Mouse (Mus musculus) thymus, adult 2 months (tissue): ENCODE data around the gene Tssk2. TPM values are rescaled to one million over a fixed set of nuclear protein-coding genes. Genes with fewer than 3 reads are reported as not detected.

Experiments
- DNase-seq: peaks from one replicate; pipeline ENCODE4 v3.0.0; 2021
- H3K27ac ChIP-seq: fragments of 200-500 bp; 2 replicates; pipeline ENCODE4 v1.5.1; 2012; ENCODE audit warnings: low read length, control low read depth; ENCODE audit not compliant: control insufficient read depth, insufficient read depth
- H3K27me3 ChIP-seq: fragments of 200-500 bp; 2 replicates; pipeline ENCODE4 v1.6.1; 2012; ENCODE audit warnings: mild to moderate bottlenecking, low read length, moderate library complexity, mixed read lengths; ENCODE audit not compliant: control insufficient read depth, insufficient read depth
- H3K36me3 ChIP-seq: fragments of 200-500 bp; 2 replicates; pipeline ENCODE4 v1.6.1; 2012; ENCODE audit warnings: mild to moderate bottlenecking, low read length, moderate library complexity; ENCODE audit not compliant: control insufficient read depth, insufficient read depth
- H3K4me1 ChIP-seq: fragments of 200-500 bp; replicated peaks from 2 replicates; pipeline ENCODE4 v1.6.1; 2012; ENCODE audit warnings: low read length; ENCODE audit not compliant: control insufficient read depth, insufficient read depth
- H3K4me3 ChIP-seq: fragments of 200-500 bp; 2 replicates; pipeline ENCODE4 v1.5.1; 2012; ENCODE audit warnings: mild to moderate bottlenecking, low read length, control low read depth, moderate library complexity; ENCODE audit not compliant: control insufficient read depth, insufficient read depth
- CTCF ChIP-seq: fragments of 200-500 bp; IDR thresholded peaks from 2 replicates; pipeline ENCODE4 v1.5.1; 2012; ENCODE audit warnings: mild to moderate bottlenecking, control low read depth, low read length, moderate library complexity, borderline replicate concordance; ENCODE audit not compliant: control insufficient read depth, poor library complexity, insufficient read depth; ENCODE audit errors: extremely low read depth
- POLR2A ChIP-seq: fragments of 200-500 bp; IDR thresholded peaks from 2 replicates; pipeline ENCODE4 v1.6.1; 2012; ENCODE audit warnings: mild to moderate bottlenecking, low read length, control low read depth, moderate library complexity; ENCODE audit not compliant: control insufficient read depth, poor library complexity, insufficient read depth; ENCODE audit errors: extremely low read depth
- WGBS: fragments of 180-500 bp; shearing (Covaris S2); methylation state at CpG from one replicate; pipeline ENCODE4 v1.1.7; 2018; 5-methylcytosine and 5-hydroxymethylcytosine counted together
- polyA plus RNA-seq: library from polyadenylated mRNA; depleted of rRNA; stranded (reverse); fragments of >200 nt; gene quantifications from 2 replicates; pipeline ENCODE4 v1.2.3, GENCODE M21; 2012

Gene Tssk2
- polyA plus RNA-seq, 1 experiment = 0.35 TPM

GRCm38 (mm10) chr16:17858592-17858991, 39.8 kb upstream of the Tssk2 start:
- Histone ChIP-seq H3K27ac (no peak overlapping the region), H3K4me3 (no peak overlapping the region), H3K27me3 (no peaks in the 10 kb centered on the region), H3K4me1 (no peaks in the 10 kb centered on the region), H3K36me3 (peaks cover 48% of the 10 kb centered on the region)
- DNase-seq = peak; percentile 19
- TF ChIP-seq CTCF (no peak), POLR2A (no peak)

GRCm38 (mm10) chr16:17865293-17865692, 33.1 kb upstream of the Tssk2 start:
- Histone ChIP-seq H3K4me1 (no peaks in the 10 kb centered on the region), H3K27ac (no peak overlapping the region), H3K4me3 (no peak overlapping the region), H3K36me3 (peaks cover under 1% of the 10 kb centered on the region; the same call in 1 of the 2 replicates), H3K27me3 (no peaks in the 10 kb centered on the region)
- no peak for DNase-seq
- TF ChIP-seq POLR2A (no peak), CTCF (no peak)
- WGBS = 35% methylated on average over 2 of the region's 2 CpGs

DNA sequence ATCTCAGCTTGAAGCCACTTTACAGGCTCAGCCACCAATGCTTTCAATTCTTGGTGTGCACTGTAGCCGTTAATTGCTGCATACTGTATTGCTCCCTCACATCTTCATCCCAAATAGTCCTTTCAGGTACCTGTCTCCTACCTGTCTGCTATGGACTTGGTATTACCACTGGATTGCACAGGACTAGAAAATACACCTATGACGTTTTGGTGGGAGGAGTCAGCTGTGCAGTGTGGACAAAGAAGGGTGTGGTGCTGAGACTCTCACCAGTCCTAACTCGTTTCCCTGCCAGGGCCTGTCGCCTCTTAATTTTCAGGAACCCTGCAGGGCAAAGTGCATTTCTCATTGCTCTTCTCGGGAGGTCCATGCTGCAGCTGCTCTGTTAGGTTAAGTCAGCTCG, 32.7 kb upstream of the Tssk2 start:
- no peak for DNase-seq
- TF ChIP-seq POLR2A (no peak), CTCF (no peak)
- peaks cover 5% of the 10 kb centered on the region for H3K36me3 ChIP-seq
- 81% methylated on average over 6 of the region's 6 CpGs for WGBS
- no peaks in the 10 kb centered on the region for H3K27me3 ChIP-seq
- no peak overlapping the region for H3K27ac ChIP-seq
- H3K4me3 ChIP-seq = no peak overlapping the region
- H3K4me1 ChIP-seq = no peaks in the 10 kb centered on the region

- WGBS = 83% methylated on average over 5 of the region's 5 CpGs
- DNase-seq = no peak
- H3K36me3 ChIP-seq = peaks cover 15% of the 10 kb centered on the region
These were observed 27.2 kb upstream of the Tssk2 start for GRCm38 (mm10) chr16:17871248-17871647.

DNA sequence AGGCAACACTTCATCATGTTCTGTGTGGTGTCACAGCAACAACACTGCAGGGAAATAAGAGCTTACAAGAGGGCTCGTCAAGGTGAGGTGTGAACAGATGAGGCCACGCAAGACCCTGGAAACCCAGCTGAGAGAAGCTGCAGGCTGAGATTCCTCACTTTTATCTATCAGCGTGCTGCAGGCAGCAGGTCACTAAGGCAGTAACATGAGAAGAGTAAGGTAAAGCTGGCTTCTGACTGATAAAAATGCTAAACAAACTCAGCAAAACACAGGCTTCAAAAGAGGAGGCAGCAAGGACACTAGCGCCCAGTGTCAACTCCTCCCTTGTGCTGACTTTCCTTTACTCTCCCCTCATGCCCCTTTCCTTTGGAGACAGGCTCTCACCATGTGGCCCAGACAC, 25.4 kb upstream of the Tssk2 start:
- H3K27ac ChIP-seq = no peak overlapping the region
- no peak for TF ChIP-seq CTCF
- no peak for TF ChIP-seq POLR2A
- no peaks in the 10 kb centered on the region for H3K27me3 ChIP-seq
- peaks cover 15% of the 10 kb centered on the region for H3K36me3 ChIP-seq
- H3K4me1 ChIP-seq = no peaks in the 10 kb centered on the region
- DNase-seq = no peak
- H3K4me3 ChIP-seq = no peak overlapping the region
- 89% methylated on average over 4 of the region's 4 CpGs for WGBS

More at GRCm38 (mm10) chr16:17871248-17871647, 27.2 kb upstream of the Tssk2 start:
- TF ChIP-seq POLR2A (no peak), CTCF (no peak)
- Histone ChIP-seq H3K4me3 (no peak overlapping the region), H3K27ac (no peak overlapping the region), H3K4me1 (no peaks in the 10 kb centered on the region), H3K27me3 (no peaks in the 10 kb centered on the region)

DNA sequence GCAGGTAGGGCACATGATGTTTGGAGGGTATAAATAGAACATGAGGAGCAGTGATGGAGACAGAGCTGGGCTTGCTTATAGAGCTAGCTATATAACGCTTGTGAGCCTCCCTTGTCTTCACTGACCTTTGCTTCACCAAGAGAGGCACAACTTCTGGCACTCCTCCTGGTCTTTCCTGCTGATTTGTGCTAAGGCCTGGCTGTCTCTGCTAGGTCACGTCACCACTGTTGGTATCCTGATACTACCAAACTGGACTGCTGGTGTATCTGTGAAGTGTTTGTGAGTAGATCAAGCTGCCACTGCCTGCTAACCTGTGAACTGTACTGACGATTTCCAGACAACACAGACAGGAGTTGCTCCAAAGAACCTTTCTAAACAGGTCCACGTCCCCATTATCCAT, 23.3 kb upstream of the Tssk2 start:
- no peak for TF ChIP-seq POLR2A
- no peak for TF ChIP-seq CTCF
- Histone ChIP-seq H3K27me3 (no peaks in the 10 kb centered on the region), H3K4me3 (no peak overlapping the region), H3K4me1 (no peaks in the 10 kb centered on the region), H3K36me3 (peaks cover 15% of the 10 kb centered on the region), H3K27ac (no peak overlapping the region)
- no peak for DNase-seq
- WGBS = 93% methylated on average over 4 of the region's 4 CpGs

- H3K4me3 ChIP-seq = no peak overlapping the region
- no peaks in the 10 kb centered on the region for H3K27me3 ChIP-seq
- H3K36me3 ChIP-seq = peaks cover 6% of the 10 kb centered on the region; the same call in 1 of the 2 replicates
- TF ChIP-seq POLR2A (no peak), CTCF (no peak)
- no peak overlapping the region for H3K27ac ChIP-seq
- H3K4me1 ChIP-seq = no peaks in the 10 kb centered on the region
- 91% methylated on average over 1 of the region's 1 CpGs for WGBS
- DNase-seq = no peak
These were observed 22.3 kb upstream of the Tssk2 start for GRCm38 (mm10) chr16:17876096-17876495.
